Mouse (Mus musculus) 3134 (cell line): ENCODE data around the gene Pga5.

Experiments
- DNase-seq: peaks from one replicate; pipeline ENCODE4 v3.0.0-alpha.2; 2011; ENCODE audit warnings: low spot score; ENCODE audit not compliant: insufficient read length; ENCODE audit errors: extremely low read depth

Gene Pga5

GRCm38 (mm10) chr19:10677915-10678771 is at the start of gene Pga5:
Gene Pga5 (minus strand): TSS chr19:10678071.
- DNase-seq: no peak

- DNase-seq: no peak
Observed at GRCm38 (mm10) chr19:10724629-10725363, 46.9 kb upstream of the Pga5 start.

DNA sequence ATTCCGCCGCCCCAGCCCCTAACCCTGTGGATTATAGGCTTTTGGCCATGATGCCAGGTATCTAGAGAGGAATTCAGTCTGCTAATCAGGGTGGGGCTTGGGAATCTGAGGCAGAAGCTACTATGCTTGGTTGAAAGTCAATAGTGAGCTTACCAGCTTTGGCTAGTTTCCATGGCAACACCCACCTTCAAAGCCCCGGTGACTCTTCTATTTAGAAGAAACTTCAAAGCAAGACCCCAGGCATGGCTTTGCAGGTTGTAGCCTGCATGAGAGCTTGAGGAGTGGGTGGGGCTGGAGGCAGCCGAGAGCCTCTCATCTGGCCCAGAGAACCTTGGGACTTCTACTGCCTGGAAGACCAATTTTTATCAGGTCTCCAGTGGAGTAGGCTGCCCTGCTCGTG is 45.8 kb upstream of the Pga5 start:
- DNase-seq: no peak

DNA sequence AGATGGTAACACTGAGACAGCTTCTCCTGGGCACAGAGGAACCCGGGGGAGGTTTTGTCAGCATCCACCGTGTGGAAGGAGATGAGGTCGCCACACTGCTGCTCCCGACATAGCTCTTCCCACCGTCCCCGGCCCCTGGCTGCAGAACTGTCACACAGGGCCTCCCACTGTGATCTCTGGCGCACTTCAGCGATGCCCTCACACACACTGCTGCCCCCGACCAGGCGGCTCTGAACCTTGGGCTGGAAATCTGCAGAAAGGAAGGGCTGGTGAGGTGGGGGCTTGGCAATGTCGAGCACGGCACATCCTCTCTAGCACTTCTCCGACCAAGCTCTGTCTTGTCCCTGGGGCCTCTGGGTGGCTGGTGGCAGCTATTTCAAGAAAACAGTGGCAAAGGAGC is 45.2 kb upstream of the Pga5 start:
- no peak for DNase-seq

- DNase-seq: no peak
Observed at GRCm38 (mm10) chr19:10721064-10721463, 43.2 kb upstream of the Pga5 start.

DNA sequence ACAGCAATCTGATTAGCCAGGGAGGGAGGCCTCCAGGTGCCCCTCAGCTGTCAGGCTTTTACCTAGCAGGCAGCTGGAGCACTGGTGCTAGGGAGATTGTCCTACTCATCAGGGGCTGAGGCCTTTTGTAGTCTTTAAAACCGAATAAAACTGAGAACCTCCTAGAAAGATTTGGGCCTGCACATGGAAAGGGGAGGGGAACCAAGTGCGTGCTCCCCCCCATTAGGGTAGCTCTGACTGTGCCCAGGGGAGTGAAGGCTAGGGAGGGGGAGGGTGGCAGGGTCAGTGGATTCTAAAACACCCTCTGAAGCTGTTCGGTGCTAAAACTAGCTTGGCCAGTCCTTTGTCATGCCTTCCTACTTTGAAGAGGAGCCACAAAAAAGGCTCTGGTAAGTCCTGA is 42.7 kb upstream of the Pga5 start:
- DNase-seq: no peak

DNA sequence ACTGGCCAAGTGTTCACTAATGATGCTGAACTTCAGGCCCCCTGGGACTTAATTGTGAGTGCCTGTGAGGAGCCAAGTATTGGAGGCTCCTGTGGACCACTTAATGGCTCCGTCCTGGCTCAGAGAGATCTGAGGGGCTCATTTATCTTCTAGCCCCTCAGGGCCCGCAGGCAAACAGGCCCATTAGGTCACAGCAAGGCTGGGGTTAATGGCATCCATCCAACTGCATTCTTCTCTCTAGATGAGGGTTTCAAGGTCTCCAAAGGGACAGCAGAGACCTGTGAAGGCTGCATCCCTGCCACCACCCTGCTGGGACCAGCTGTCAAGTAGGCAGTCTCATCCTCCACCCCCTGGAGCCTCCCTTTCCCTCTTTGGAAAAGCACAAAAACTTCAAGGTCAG is 41.9 kb upstream of the Pga5 start:
- DNase-seq: no peak

- DNase-seq: no peak
Observed at GRCm38 (mm10) chr19:10718251-10718775, 40.4 kb upstream of the Pga5 start.

DNA sequence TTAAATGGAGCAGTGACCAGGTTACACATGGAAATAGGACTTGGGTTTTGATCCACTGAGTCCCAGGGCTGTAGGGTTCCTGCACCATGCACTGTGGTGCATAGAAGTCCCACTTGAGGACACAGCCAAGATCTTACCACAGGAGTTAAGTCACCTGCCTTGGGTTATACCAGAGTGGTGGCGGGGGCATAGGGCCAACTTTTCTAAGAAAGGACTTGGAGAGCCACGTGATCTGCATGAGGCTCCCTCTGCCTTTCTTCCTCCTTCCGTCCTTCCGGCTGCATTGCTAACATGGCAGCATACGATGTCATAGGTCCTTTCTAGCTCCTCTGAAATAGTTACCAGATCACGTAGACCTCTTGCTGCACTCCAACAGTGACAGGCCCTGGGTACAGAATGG is 37.6 kb upstream of the Pga5 start:
- no peak for DNase-seq

DNA sequence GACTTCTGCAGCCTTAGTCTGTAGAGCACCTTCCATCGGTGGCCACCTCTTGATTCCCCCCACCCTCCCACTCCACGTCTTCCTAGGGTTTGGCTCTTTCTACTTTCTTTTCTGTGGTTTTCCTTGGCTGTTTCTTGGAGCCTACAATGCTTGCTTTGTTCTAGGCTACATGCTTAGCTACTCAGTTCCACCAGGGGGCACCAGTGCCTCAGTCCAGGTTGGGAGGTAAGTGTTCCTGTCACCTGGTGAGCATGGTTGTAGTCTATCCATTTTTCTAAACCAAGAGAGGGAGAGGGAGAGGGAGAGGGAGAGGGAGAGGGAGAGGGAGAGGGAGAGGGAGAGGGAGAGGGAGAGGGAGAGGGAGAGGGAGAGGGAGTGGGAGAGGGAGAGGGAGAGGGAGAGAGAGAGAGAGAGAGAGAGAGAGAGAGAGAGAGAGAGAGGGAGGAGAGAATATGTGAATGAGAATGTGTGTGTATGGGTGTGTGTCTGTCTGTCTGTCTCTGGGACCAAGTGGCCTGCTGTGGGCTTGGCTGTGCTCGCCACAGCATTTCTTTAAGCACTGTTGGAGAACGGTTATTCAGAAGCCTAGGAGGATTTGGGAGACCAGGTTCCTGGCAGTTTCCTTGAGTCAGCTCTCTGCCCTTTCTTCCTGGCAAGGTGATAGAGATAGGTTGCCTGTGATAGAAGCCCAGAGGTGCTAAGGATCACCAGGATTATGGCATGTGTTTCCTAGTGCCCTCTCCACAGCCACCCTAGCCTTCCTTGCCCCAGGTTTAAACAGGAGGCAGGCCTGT is 37.0 kb upstream of the Pga5 start:
- no peak for DNase-seq

DNA sequence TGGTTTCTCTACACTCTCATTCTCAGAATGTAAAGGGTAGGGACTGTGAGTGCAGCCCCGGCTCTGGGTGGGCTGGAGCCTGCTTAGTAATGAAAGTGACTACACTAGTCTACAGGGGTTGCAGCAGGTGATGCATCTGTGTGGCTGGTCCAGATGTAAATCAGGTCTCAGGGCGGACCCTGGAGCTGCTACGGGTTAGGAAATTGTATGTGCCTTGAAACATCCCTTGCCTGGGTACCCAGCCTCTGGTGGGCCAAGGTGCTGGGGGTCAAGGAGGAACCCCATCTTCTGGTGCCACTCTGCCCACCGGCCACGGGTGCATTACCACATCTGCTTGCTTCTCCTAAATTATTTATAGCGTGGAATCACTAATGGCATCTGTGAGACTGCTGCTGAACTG is 36.3 kb upstream of the Pga5 start:
- DNase-seq: no peak

GRCm38 (mm10) chr19:10713551-10713950 is 35.7 kb upstream of the Pga5 start:
- DNase-seq: no peak

GRCm38 (mm10) chr19:10712646-10713045 is 34.8 kb upstream of the Pga5 start:
- no peak for DNase-seq

DNA sequence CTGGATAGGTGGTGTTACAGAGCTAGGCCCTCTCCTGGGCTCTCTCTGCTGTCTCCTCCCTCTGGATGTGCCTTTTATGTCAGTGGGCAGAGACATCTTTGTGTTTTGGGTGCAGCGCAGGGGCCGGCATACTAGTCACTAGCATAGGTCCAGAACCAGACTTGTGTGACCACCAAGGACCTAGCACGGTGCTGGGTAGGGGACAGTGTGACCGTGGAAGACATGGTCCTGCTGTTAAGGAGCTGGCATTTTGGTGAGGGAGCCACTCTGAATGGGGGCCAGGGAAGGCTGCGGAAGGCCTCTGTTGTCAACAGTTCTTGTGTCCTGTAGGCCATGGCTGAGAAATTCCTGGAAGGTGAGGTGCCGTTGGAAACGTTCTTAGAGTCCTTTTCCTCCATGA is 34.3 kb upstream of the Pga5 start:
- DNase-seq: no peak

- DNase-seq: no peak
Observed at GRCm38 (mm10) chr19:10710751-10711150, 32.9 kb upstream of the Pga5 start.

DNA sequence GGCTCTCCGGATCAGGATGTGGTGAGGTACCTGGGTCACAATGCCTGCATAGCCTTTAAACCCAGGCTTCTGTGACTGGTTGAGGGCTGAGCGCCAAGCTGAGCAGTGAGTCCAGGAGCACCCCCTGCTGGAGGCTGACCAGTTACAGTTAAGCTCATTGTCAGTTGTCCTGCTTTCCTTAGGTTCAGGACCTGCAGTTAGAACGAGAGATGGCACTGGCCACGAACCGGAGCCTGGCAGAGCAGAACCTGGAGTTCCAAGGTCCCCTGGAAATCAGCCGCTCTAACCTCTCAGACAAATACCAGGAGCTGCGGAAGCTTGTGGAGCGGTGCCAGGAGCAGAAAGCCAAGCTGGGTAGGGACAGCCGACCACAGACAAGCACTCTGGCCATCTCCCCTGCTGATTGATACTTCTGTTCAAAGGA is 32.2 kb upstream of the Pga5 start:
- DNase-seq: peak; percentile 45

- peak; percentile 72 for DNase-seq
Observed at GRCm38 (mm10) chr19:10709360-10710087, 31.7 kb upstream of the Pga5 start.

- no peak for DNase-seq
Observed at GRCm38 (mm10) chr19:10708900-10709299, 31.0 kb upstream of the Pga5 start.

DNA sequence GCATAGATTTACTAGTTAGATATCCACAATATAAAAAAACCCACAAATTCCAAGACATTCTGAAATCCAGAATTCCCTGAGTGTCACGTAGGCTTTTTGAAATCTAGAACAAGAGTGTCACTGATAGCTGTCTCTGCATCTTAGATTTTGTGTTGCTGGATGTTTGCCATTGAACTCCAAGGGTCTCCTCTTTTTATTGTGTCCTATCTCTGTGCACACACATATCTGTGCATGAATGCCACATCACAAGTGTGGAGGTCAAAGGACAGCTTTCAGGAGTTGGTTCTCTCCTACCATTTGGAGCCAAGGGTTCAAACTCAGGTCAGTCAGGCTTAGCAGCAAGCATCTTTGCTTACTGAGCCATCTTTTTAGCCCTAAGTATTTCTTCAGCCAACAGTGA is 30.0 kb upstream of the Pga5 start:
- DNase-seq: no peak
